Mouse (Mus musculus) testis, adult 2 months (tissue): ENCODE measurements around the gene Them7.

ENCODE experiments used
- CTCF ChIP-seq: fragments of 200-500 bp; IDR thresholded peaks from 2 replicates; pipeline ENCODE4 v1.5.1; 2012; ENCODE audit warnings: low read depth, mild to moderate bottlenecking, inconsistent platforms, low read length, moderate library complexity; ENCODE audit not compliant: control insufficient read depth, insufficient read depth, insufficient replicate concordance
- POLR2A ChIP-seq: fragments of 200-500 bp; IDR thresholded peaks from 2 replicates; pipeline ENCODE4 v1.6.1; 2012; ENCODE audit warnings: low read depth, mild to moderate bottlenecking, inconsistent platforms, low read length, moderate library complexity; ENCODE audit not compliant: control insufficient read depth

DNA sequence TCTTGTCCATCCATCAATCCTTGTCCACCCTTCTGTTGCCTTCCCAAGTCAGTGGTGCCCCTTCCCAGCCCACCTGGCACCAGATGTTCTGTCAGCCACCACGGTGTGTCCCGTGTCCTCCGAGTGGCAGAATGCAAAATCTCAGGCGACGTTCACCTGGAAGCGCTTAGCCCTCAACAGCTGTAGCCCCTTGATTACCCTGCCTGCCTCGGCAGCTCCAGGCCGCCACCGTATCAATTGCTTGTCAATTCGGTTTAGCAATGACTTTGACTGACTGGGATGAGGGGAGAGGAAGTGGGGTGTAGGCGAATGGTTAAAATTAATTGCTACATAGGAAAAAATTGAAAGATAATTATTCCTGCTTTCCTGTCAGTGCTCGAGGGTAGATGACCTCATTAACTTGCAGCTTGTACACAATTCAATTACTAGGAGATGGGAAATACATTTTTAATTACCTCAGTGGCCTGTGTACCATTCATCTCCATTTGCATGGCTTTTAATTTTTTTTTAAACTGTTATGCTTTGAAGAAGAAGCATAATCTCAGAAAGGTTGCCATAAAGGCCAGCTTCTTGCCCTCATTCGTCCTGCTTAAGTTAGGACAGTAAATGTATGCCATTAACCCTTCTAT is 93.5 kb downstream of the Them7 start:
- TF ChIP-seq POLR2A (no peak), CTCF (no peak)
